Mouse (Mus musculus) G1E (cell line): ENCODE data around the gene Arid3a. TPM values are rescaled to one million over a fixed set of nuclear protein-coding genes. Genes with fewer than 3 reads are reported as not detected.
A peak's percentile ranks its signal among the peaks of the same experiment; 100 is the strongest.

Experiments used
- ATAC-seq: 2 replicates; pipeline ENCODE4 v1.8.0; 2016; ENCODE audit warnings: mild to moderate bottlenecking; ENCODE audit not compliant: insufficient number of reproducible peaks, poor library complexity, low FRiP score, severe bottlenecking; ENCODE audit errors: extremely low read depth
- DNase-seq: peaks from one replicate; pipeline ENCODE4 v3.0.0; 2012; ENCODE audit warnings: low spot score
- H3K27me3 ChIP-seq: 2 replicates; pipeline ENCODE4 v1.6.1; 2012; ENCODE audit warnings: mild to moderate bottlenecking, low read length, inconsistent platforms; ENCODE audit not compliant: insufficient read depth
- H3K36me3 ChIP-seq: replicated peaks from 2 replicates; pipeline ENCODE3; 2012; ENCODE audit warnings: mild to moderate bottlenecking, inconsistent platforms
- H3K4me1 ChIP-seq: 2 replicates; pipeline ENCODE4 v1.6.1; 2012; ENCODE audit warnings: low read depth, low read length, inconsistent platforms, mixed read lengths; ENCODE audit not compliant: insufficient read depth
- H3K4me3 ChIP-seq: 2 replicates; pipeline ENCODE4 v1.5.1; 2012; ENCODE audit warnings: low read depth, mild to moderate bottlenecking, inconsistent platforms, low read length, moderate library complexity, mixed read lengths
- H3K9me3 ChIP-seq: replicated peaks from 2 replicates; pipeline ENCODE4 v1.6.1; 2012; ENCODE audit warnings: inconsistent platforms
- CTCF ChIP-seq: IDR thresholded peaks from 2 replicates; pipeline ENCODE4 v1.5.1; 2012; ENCODE audit warnings: low read depth, low read length, inconsistent platforms, mixed read lengths
- GATA1 ChIP-seq: IDR thresholded peaks from 2 replicates; pipeline ENCODE4 v1.6.1; 2012; ENCODE audit warnings: borderline replicate concordance, low read length, inconsistent platforms, mixed read lengths
- GATA2 ChIP-seq: IDR thresholded peaks from 2 replicates; pipeline ENCODE4 v1.6.1; 2012; ENCODE audit warnings: low read depth, low read length, inconsistent platforms, borderline replicate concordance
- POLR2AphosphoS5 ChIP-seq: IDR thresholded peaks from 2 replicates; pipeline ENCODE4 v1.6.1; 2012; ENCODE audit warnings: low read depth, low read length, inconsistent platforms; ENCODE audit not compliant: insufficient replicate concordance
- TAL1 ChIP-seq: conservative IDR thresholded peaks from 2 replicates; pipeline ENCODE4 v1.6.1; 2012; ENCODE audit warnings: low read depth, low read length, inconsistent platforms, mixed read lengths
- polyA plus RNA-seq: library from polyadenylated mRNA; stranded (reverse); fragments of >175 nt; gene quantifications from 2 replicates; pipeline ENCODE4 v1.2.3, GENCODE M21; 2012
- total RNA-seq, 2 experiments: library from RNA; stranded (forward) in 1 of 2; stranded (reverse) in 1 of 2; fragments of 200-1000 nt in 1 of 2; fragments of >200 nt in 1 of 2; fragmentation: Nextera tagmentation in 1 of 2; gene quantifications; 2 replicates each; pipeline ENCODE4 v1.2.3; 2014 to 2017

Arid3a gene
- total and polyA plus RNA-seq, 3 experiments, result 32.8 to 164 (median 35.4) TPM

DNA sequence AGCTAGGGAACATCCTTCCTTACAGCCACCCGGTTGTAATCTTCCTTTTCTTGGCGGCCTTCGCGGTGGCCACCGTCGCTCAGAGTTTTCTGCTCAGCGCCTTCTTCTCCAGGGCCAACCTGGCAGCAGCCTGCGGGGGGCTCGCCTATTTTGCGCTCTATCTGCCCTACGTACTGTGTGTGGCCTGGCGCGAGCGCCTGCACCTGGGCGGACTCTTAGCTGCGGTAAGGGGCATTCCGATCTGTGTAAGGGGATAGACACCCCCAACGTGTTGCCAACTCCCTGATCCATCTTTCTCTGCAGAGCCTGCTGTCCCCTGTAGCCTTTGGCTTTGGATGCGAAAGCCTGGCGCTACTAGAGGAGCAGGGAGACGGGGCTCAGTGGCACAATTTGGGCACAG, 76.0 kb downstream of the Arid3a start:
- TF ChIP-seq POLR2AphosphoS5 (no peak), GATA2 (no peak), GATA1 (no peak), CTCF (no peak), TAL1 (no peak)
- Histone ChIP-seq H3K36me3 (peaks cover 100% of the 10 kb centered on the region), H3K4me1 (peaks cover 50% of the 10 kb centered on the region), H3K9me3 (no peaks in the 10 kb centered on the region), H3K27me3 (no peaks in the 10 kb centered on the region), H3K4me3 (peak overlapping the region; percentile 37; the same call in 1 of the 2 replicates)
- ATAC-seq (no peak), DNase-seq (no peak)

GRCm38 (mm10) chr10:80003374-80004232, 76.8 kb downstream of the Arid3a start:
- Histone ChIP-seq H3K36me3 (peaks cover 100% of the 10 kb centered on the region), H3K27me3 (no peaks in the 10 kb centered on the region), H3K9me3 (peaks cover under 1% of the 10 kb centered on the region; the same call in 1 of the 2 replicates), H3K4me3 (no peak overlapping the region; the same call in 1 of the 2 replicates), H3K4me1 (peaks cover 42% of the 10 kb centered on the region)
- TF ChIP-seq POLR2AphosphoS5, result no peak
- no peak for TF ChIP-seq GATA2
- no peak for TF ChIP-seq TAL1
- TF ChIP-seq GATA1, result no peak
- no peak for TF ChIP-seq CTCF
- ATAC-seq (no peak; the same call in 1 of the 2 replicates), DNase-seq (no peak)

- Histone ChIP-seq H3K9me3 (peaks cover 5% of the 10 kb centered on the region; the same call in 1 of the 2 replicates), H3K4me1 (peaks cover 38% of the 10 kb centered on the region), H3K4me3 (no peak overlapping the region), H3K27me3 (no peaks in the 10 kb centered on the region), H3K36me3 (peaks cover 100% of the 10 kb centered on the region)
- DNase-seq (no peak), ATAC-seq (no peak)
- no peak for TF ChIP-seq GATA1
- no peak for TF ChIP-seq CTCF
- TF ChIP-seq POLR2AphosphoS5, result no peak
Observed at GRCm38 (mm10) chr10:80004233-80004705, 77.4 kb downstream of the Arid3a start.

Other genes starting within 250 kb of the Arid3a start
Only the 20 nearest of the 35 such genes appear.
- not detected in 2 replicates for gene Prss57, start 136.1 kb upstream of the Arid3a start, total RNA-seq (2014; fragmentation: Nextera tagmentation)
- 0.05 TPM in 1 of 2 replicates, not detected in the other for gene Prss57, start 136.1 kb upstream of the Arid3a start, total RNA-seq (2017)
- gene Prss57, start 136.1 kb upstream of the Arid3a start, polyA plus RNA-seq, result not detected in 2 replicates
- not detected in 2 replicates for gene Palm, start 133.5 kb upstream of the Arid3a start, total RNA-seq (2014; fragmentation: Nextera tagmentation)
- gene Palm, start 133.5 kb upstream of the Arid3a start, total RNA-seq (2017), result 0.11 and 0.17 TPM in 2 replicates
- 0.42 and 0.44 TPM in 2 replicates for gene Palm, start 133.5 kb upstream of the Arid3a start, polyA plus RNA-seq
- gene Misp, start 106.1 kb upstream of the Arid3a start, total RNA-seq (2014; fragmentation: Nextera tagmentation), result not detected in 2 replicates
- gene Misp, start 106.1 kb upstream of the Arid3a start, total RNA-seq (2017), result 0.33 TPM in 1 of 2 replicates, not detected in the other
- gene Misp, start 106.1 kb upstream of the Arid3a start, polyA plus RNA-seq, result not detected in 2 replicates
- gene Ptbp1, start 72.6 kb upstream of the Arid3a start, total RNA-seq (2014; fragmentation: Nextera tagmentation), result 333 and 387 TPM in 2 replicates
- gene Ptbp1, start 72.6 kb upstream of the Arid3a start, total RNA-seq (2017), result 168 and 190 TPM in 2 replicates
- 1,117 and 1,292 TPM in 2 replicates for gene Ptbp1, start 72.6 kb upstream of the Arid3a start, polyA plus RNA-seq
- gene Prtn3, start 52.6 kb upstream of the Arid3a start, total RNA-seq (2014; fragmentation: Nextera tagmentation), result not detected in 2 replicates
- 0.49 TPM in 1 of 2 replicates, not detected in the other for gene Prtn3, start 52.6 kb upstream of the Arid3a start, total RNA-seq (2017)
- 2.0 and 2.1 TPM in 2 replicates for gene Prtn3, start 52.6 kb upstream of the Arid3a start, polyA plus RNA-seq
- gene Plppr3, start 52.4 kb upstream of the Arid3a start, total RNA-seq (2014; fragmentation: Nextera tagmentation), result not detected in 2 replicates
- gene Plppr3, start 52.4 kb upstream of the Arid3a start, total RNA-seq (2017), result 0.06 and 0.82 TPM in 2 replicates
- gene Plppr3, start 52.4 kb upstream of the Arid3a start, polyA plus RNA-seq, result 0.13 and 0.20 TPM in 2 replicates
- not detected in 2 replicates for gene Elane, start 40.8 kb upstream of the Arid3a start, total RNA-seq (2014; fragmentation: Nextera tagmentation)
- gene Elane, start 40.8 kb upstream of the Arid3a start, total RNA-seq (2017), result 0.23 TPM in 1 of 2 replicates, not detected in the other
- 0.72 and 1.1 TPM in 2 replicates for gene Elane, start 40.8 kb upstream of the Arid3a start, polyA plus RNA-seq
- gene Cfd, start 36.2 kb upstream of the Arid3a start, total RNA-seq (2014; fragmentation: Nextera tagmentation), result not detected in 2 replicates
- not detected in 2 replicates for gene Cfd, start 36.2 kb upstream of the Arid3a start, total RNA-seq (2017)
- not detected in 2 replicates for gene Cfd, start 36.2 kb upstream of the Arid3a start, polyA plus RNA-seq
- gene Med16, start 18.1 kb upstream of the Arid3a start, total RNA-seq (2014; fragmentation: Nextera tagmentation), result 12.0 and 14.0 TPM in 2 replicates
- gene Med16, start 18.1 kb upstream of the Arid3a start, total RNA-seq (2017), result 10.4 and 12.2 TPM in 2 replicates
- gene Med16, start 18.1 kb upstream of the Arid3a start, polyA plus RNA-seq, result 49.4 and 51.7 TPM in 2 replicates
- not detected in 2 replicates for gene Gm26602, start 16.2 kb upstream of the Arid3a start, total RNA-seq (2014; fragmentation: Nextera tagmentation)
- gene Gm26602, start 16.2 kb upstream of the Arid3a start, total RNA-seq (2017), result not detected in 2 replicates
- 0.41 and 1.0 TPM in 2 replicates for gene Gm26602, start 16.2 kb upstream of the Arid3a start, polyA plus RNA-seq
- gene Kiss1r, start 10.1 kb upstream of the Arid3a start, total RNA-seq (2014; fragmentation: Nextera tagmentation), result 0.30 and 0.39 TPM in 2 replicates
- 0.33 and 0.93 TPM in 2 replicates for gene Kiss1r, start 10.1 kb upstream of the Arid3a start, total RNA-seq (2017)
- 0.33 and 0.56 TPM in 2 replicates for gene Kiss1r, start 10.1 kb upstream of the Arid3a start, polyA plus RNA-seq
- gene R3hdm4, start 5.8 kb upstream of the Arid3a start, total RNA-seq (2014; fragmentation: Nextera tagmentation), result 118 and 134 TPM in 2 replicates
- 35.0 and 35.8 TPM in 2 replicates for gene R3hdm4, start 5.8 kb upstream of the Arid3a start, total RNA-seq (2017)
- 185 and 203 TPM in 2 replicates for gene R3hdm4, start 5.8 kb upstream of the Arid3a start, polyA plus RNA-seq
- 28.5 and 37.3 TPM in 2 replicates for gene Wdr18, start 33.1 kb downstream of the Arid3a start, total RNA-seq (2014; fragmentation: Nextera tagmentation)
- 34.4 and 34.6 TPM in 2 replicates for gene Wdr18, start 33.1 kb downstream of the Arid3a start, total RNA-seq (2017)
- gene Wdr18, start 33.1 kb downstream of the Arid3a start, polyA plus RNA-seq, result 69.0 and 69.5 TPM in 2 replicates
- gene Grin3b, start 43.7 kb downstream of the Arid3a start, total RNA-seq (2014; fragmentation: Nextera tagmentation), result 0.60 TPM in 1 of 2 replicates, not detected in the other
- gene Grin3b, start 43.7 kb downstream of the Arid3a start, total RNA-seq (2017), result 0.44 TPM in 1 of 2 replicates, not detected in the other
- 0.07 and 0.10 TPM in 2 replicates for gene Grin3b, start 43.7 kb downstream of the Arid3a start, polyA plus RNA-seq
- 62.8 and 79.8 TPM in 2 replicates for gene Tmem259, start 57.3 kb downstream of the Arid3a start, total RNA-seq (2014; fragmentation: Nextera tagmentation)
- 41.6 and 47.0 TPM in 2 replicates for gene Tmem259, start 57.3 kb downstream of the Arid3a start, total RNA-seq (2017)
- 264 and 361 TPM in 2 replicates for gene Tmem259, start 57.3 kb downstream of the Arid3a start, polyA plus RNA-seq
- gene Cnn2, start 61.5 kb downstream of the Arid3a start, total RNA-seq (2014; fragmentation: Nextera tagmentation), result 4.6 and 8.4 TPM in 2 replicates
- gene Cnn2, start 61.5 kb downstream of the Arid3a start, total RNA-seq (2017), result 7.4 and 10.5 TPM in 2 replicates
- gene Cnn2, start 61.5 kb downstream of the Arid3a start, polyA plus RNA-seq, result 20.8 and 27.2 TPM in 2 replicates
- 17.4 and 35.9 TPM in 2 replicates for gene Abca7, start 69.5 kb downstream of the Arid3a start, total RNA-seq (2014; fragmentation: Nextera tagmentation)
- 12.1 and 15.2 TPM in 2 replicates for gene Abca7, start 69.5 kb downstream of the Arid3a start, total RNA-seq (2017)
- gene Abca7, start 69.5 kb downstream of the Arid3a start, polyA plus RNA-seq, result 21.1 and 21.6 TPM in 2 replicates
- 56.7 and 59.4 TPM in 2 replicates for gene Arhgap45, start 89.6 kb downstream of the Arid3a start, total RNA-seq (2014; fragmentation: Nextera tagmentation)
- gene Arhgap45, start 89.6 kb downstream of the Arid3a start, total RNA-seq (2017), result 104 and 113 TPM in 2 replicates
- gene Arhgap45, start 89.6 kb downstream of the Arid3a start, polyA plus RNA-seq, result 179 and 186 TPM in 2 replicates
- 74.3 and 90.2 TPM in 2 replicates for gene Polr2e, start 112.8 kb downstream of the Arid3a start, total RNA-seq (2014; fragmentation: Nextera tagmentation)
- gene Polr2e, start 112.8 kb downstream of the Arid3a start, total RNA-seq (2017), result 54.6 TPM in 2 replicates
- 148 and 206 TPM in 2 replicates for gene Polr2e, start 112.8 kb downstream of the Arid3a start, polyA plus RNA-seq
- gene Gpx4, start 120.1 kb downstream of the Arid3a start, total RNA-seq (2014; fragmentation: Nextera tagmentation), result 274 and 290 TPM in 2 replicates
- 767 and 808 TPM in 2 replicates for gene Gpx4, start 120.1 kb downstream of the Arid3a start, total RNA-seq (2017)
- gene Gpx4, start 120.1 kb downstream of the Arid3a start, polyA plus RNA-seq, result 1,138 and 1,173 TPM in 2 replicates